Mouse (Mus musculus) mouse trophoblast stem cell (cell line): Measurements from ENCODE around the gene 9330159F19Rik.

Experiments used
- in situ Hi-C, 2 experiments: fragments of 300-500 bp; cut with MseI, MboI; formaldehyde crosslinking; loops; 2 replicates in 1 of 2; 3 replicates in 1 of 2; pipeline ENCODE4 v1.15.1; 2025

The 9330159F19Rik gene

GRCm38 (mm10) chr10:29211453-29211852, at the start of gene 9330159F19Rik:
9330159F19Rik (plus strand) TSS chr10:29211606.
- in situ Hi-C loops = loop anchor here in 1 of 2 experiments (10.0 kb wide), 1 partner anchor 127 kb away; no protein-coding TSS in a partner anchor

DNA sequence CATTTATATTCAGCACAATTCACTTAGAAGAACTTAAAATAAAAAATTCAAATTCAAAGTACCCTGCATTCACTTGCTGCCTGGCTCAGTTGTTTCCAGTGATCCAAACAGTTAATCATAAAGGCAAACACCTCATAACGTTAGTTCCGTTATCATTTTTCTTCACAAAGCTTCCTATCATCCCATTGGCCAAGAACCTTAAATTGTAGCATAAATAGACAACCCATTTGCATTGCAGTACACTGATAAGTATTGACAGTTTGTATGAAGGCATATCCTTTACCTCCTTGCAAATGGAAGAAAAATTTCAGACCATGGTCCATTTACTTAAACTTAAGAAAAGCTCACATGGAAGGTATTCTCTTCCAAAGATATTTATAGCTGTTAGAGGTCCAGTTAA, 49.7 kb upstream of the 9330159F19Rik start:
- in situ Hi-C loops = no loop called here

DNA sequence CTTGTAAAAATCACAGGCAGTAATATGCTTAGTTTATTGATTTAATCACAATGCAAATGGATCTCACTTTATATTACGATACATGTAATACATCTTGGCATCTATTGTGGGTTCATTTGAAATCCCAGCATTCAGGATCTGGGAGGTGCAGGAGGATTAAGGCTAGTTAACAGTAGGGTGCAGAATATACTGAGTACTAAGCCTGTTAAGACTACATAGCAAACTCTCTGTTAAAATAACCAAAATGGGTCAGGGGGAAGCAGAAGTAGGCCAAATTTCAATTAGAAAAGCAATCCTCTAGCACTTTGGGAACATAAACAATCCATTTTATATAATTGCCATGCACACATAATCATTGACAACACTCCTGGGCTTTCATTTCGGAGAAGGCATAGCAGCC, 37.6 kb upstream of the 9330159F19Rik start:
- in situ Hi-C loops = no loop called here

DNA sequence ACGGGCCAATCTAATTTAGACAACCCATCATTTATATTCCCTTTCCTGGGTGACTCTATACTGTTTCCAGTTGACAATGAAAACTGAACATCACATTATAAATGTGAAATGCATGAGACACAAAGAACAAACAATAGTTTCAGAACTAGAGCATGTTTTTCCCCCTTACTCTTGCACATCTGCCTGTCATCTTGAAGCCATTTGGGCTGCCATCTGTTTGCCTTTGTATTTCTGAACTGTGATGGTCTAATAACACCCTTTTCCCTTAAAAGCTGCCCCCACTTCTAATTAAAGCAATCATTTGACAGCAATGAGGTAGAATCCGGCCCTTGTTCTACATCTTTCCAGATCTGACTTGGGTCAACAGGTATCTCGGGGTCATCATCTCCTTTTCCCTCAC, 35.8 kb upstream of the 9330159F19Rik start:
- in situ Hi-C loops = no loop called here

DNA sequence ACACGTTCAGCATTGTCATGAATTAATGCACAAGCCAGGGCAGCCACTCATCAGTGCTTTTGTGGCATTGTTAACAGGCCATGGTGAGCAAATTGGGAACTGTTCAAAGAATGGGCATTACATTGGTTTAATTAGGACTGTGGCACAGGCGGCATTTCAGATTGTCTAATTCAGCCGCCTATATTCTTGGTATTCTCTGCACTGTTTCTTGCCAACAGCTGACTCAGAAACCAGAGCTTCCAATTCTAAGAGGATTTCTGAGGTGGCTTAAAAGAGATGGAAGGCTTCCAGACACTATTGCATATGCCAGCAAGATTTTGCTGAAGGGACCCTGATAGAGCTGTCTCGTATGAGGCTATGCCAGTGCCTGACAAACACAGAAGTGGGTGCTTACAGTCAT, 34.5 kb upstream of the 9330159F19Rik start:
- in situ Hi-C loops = no loop called here

DNA sequence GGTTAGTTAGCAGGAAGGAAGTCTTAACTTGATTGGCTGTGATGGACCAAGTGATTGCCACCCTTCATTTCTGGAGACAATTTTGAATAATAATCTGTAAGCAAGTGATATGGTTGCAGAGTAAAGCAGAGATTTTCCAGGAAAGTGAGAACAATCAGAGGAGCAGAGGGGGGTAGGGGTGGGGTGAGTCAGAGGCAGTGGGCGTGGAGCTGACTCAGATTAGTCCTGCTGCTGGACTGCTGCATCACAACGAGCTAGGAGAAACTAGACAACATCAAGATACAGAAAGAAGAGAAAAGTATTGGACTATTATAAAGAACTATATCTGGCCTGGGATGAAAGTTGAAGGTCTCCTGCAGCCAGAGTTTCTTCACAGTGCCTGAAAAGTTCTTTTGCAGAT, 33.4 kb upstream of the 9330159F19Rik start:
- in situ Hi-C loops = no loop called here

DNA sequence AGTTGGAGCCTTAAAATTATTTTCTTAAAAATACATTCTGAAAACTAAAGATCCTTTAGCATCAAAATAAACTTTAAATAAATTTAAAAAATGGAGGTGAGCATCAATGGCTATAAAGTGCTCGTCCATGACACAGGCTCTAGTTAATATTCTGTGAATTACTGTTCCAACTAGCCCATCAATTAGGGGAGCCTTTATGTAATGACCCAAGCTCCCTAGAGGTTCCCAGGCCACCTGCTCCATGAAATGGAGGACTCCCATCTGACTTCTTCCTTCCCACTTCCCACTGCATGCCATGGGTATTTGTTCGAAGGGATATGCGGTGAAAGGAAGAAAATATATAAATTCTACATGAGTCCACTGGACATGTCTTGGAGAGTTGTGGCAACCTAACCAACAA, 31.2 kb upstream of the 9330159F19Rik start:
- in situ Hi-C loops = no loop called here

DNA sequence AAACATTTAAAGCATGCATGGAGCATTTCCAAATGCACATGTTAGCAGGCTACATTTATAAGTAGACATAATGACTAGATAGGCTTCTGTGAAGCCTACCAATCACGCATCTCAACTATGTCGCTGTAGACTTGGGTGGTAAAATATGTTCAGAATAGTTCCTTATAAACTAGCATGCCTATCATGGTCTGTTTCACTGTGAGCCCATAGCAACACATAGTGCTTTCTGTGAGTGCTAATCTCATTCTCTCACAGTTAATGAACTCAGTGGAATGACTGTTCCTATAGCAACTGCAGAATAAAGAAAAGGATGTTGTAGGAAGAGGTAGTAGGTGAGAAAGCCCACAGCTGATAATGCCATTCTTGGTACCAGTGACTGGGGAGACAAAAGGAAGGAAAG, 30.4 kb upstream of the 9330159F19Rik start:
- in situ Hi-C loops = no loop called here

- in situ Hi-C loops = no loop called here
Measured at GRCm38 (mm10) chr10:29193769-29194168, 17.6 kb upstream of the 9330159F19Rik start.

DNA sequence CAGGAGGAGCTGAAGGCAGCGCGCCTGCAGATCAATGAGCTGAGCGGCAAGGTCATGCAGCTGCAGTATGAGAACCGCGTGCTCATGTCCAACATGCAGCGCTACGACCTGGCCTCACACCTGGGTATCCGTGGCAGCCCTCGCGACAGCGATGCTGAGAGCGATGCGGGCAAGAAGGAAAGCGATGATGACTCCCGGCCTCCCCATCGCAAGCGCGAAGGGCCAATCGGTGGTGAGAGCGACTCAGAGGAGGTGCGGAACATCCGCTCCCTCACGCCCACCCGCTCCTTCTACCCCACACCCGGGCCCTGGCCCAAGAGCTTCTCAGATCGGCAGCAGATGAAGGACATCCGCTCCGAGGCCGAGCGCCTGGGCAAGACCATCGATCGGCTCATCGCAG, 14.6 kb upstream of the 9330159F19Rik start:
- in situ Hi-C loops = no loop called here

- in situ Hi-C loops = no loop called here
Measured at GRCm38 (mm10) chr10:29198642-29199041, 12.8 kb upstream of the 9330159F19Rik start, which contains the start of gene Gm49353. Gm49353 (plus strand) TSS chr10:29198954.

DNA sequence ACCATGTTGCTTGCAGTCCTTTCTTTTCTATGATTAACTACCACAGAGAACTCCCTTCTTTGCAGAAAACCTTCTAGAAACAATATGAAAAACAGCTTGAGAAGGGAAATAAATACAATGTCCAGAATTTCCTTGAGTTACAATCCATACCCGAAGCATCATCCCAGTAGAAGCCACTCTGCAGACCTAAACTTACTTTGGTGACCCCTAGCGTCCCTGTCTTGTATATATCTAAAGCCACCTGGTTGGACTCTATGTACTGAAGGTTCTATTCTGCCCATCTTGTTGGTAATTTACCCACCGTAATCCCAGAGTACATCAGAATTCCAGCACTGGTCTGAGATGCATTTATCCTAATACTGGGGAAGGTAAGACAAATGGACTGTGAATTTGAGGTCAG, 11.6 kb upstream of the 9330159F19Rik start:
- in situ Hi-C loops = loop anchor here (10.0 kb wide), 1 partner anchor 95 kb away; no protein-coding TSS in a partner anchor

- in situ Hi-C loops = loop anchor here (10.0 kb wide), 1 partner anchor 96 kb away; no protein-coding TSS in a partner anchor
Measured at GRCm38 (mm10) chr10:29200609-29201008, 10.8 kb upstream of the 9330159F19Rik start.

GRCm38 (mm10) chr10:29206730-29207129, 4.7 kb upstream of the 9330159F19Rik start:
- in situ Hi-C loops = loop anchor here (10.0 kb wide), 1 partner anchor 102 kb away; no protein-coding TSS in a partner anchor

GRCm38 (mm10) chr10:29208735-29209134, 2.7 kb upstream of the 9330159F19Rik start:
- in situ Hi-C loops = loop anchor here (10.0 kb wide), 1 partner anchor 104 kb away; no protein-coding TSS in a partner anchor

DNA sequence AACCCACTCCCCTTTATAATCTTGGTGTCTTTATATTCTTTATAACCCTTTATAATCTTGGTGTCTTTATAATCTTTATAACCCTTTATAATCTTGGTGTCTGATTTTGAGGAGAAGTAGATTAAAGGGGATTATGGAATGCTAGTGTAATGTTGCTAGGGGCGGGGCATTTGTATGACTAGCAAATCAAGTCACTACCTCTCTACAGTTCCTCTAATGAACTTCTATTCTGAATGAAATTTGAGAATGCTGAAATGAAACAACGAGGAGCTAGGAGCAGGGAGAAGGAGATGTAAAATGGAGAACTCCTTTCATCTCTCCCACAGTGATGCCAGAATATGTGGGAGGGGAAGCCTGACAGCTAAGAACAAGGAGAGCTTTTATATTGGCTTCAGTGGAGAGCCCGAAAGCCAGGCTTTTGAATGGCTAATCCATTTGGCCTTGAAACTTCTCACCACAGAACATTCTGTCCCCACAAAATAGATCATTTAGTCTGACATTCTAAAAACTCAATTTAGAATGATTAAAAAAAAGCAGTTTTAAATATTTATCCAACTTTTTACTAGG, 2.2 kb downstream of the 9330159F19Rik start:
- in situ Hi-C loops = loop anchor here in 1 of 2 experiments (10.0 kb wide), 1 partner anchor 129 kb away; no protein-coding TSS in a partner anchor

- in situ Hi-C loops = loop anchor here in 1 of 2 experiments (10.0 kb wide), 1 partner anchor 132 kb away; no protein-coding TSS in a partner anchor
Measured at GRCm38 (mm10) chr10:29216957-29217356, 5.6 kb downstream of the 9330159F19Rik start.

DNA sequence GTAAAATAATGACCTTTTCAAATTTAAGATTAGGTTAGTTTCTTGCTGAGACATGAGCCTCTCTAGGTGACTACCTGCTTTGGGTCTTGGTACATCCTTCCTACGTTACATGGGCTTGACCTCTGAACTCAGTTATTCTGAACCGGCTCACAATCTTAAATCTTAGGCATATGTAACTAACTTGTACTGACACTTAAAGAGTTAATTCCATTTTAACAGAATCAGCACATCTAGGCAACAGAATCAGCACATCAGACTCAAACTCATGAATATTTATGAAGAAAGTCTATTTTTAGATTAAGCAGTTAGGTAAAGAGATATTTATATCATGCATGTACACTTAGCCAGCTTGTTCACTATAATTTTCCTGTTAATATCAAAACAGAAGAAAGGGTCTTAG, 6.0 kb downstream of the 9330159F19Rik start:
- in situ Hi-C loops = loop anchor here in 1 of 2 experiments (10.0 kb wide), 1 partner anchor 133 kb away; no protein-coding TSS in a partner anchor

- in situ Hi-C loops = no loop called here
Measured at GRCm38 (mm10) chr10:29225329-29225728, 13.9 kb downstream of the 9330159F19Rik start.

GRCm38 (mm10) chr10:29231208-29231607, 19.8 kb downstream of the 9330159F19Rik start:
- in situ Hi-C loops = no loop called here
